Mouse (Mus musculus): ENCODE results near the gene Gcsh. TPM values are rescaled to one million over a fixed set of nuclear protein-coding genes. Genes with fewer than 3 reads are reported as not detected.

Gcsh gene
- 90.2 and 91.0 TPM in 2 replicates for polyA plus RNA-seq (2015; fragmentation: Nextera tagmentation; extraction: Ambion mirVana)

- H3K27me3 ChIP-seq = no peaks in the 10 kb centered on the region
- peak within 1 kb of the TSS; percentile 72 for H3K27ac ChIP-seq
- H3K9ac ChIP-seq = peak within 1 kb of the TSS; percentile 75
- H3K4me2 ChIP-seq = peak within 1 kb of the TSS; percentile 97
- peaks cover 18% of the 10 kb centered on the region for H3K36me3 ChIP-seq
- H3K4me1 ChIP-seq (replicated peaks) = peaks cover 33% of the 10 kb centered on the region
- H3K9me3 ChIP-seq (replicated peaks) = no peaks in the 10 kb centered on the region
- under 1% methylated on average over 56 of the region's 56 CpGs for WGBS (ENCODE audit: insufficient replicate concordance)
- DNase-seq = peak; percentile 98
- peak; percentile 99 for ATAC-seq (ENCODE audit: low read depth)
- peak within 1 kb of the TSS; percentile 71 for H3K4me3 ChIP-seq (replicated peaks)
Measured at GRCm38 (mm10) chr8:116993095-116993867, at the start of gene Gcsh. Gene Gcsh (minus strand): TSS chr8:116993537.

- no peak for ATAC-seq (ENCODE audit: low read depth)
- no peak overlapping the region for H3K27ac ChIP-seq
- no peak overlapping the region for H3K4me2 ChIP-seq
- H3K27me3 ChIP-seq = no peaks in the 10 kb centered on the region
- H3K4me3 ChIP-seq (replicated peaks) = no peak overlapping the region
- no peaks in the 10 kb centered on the region for H3K9me3 ChIP-seq (replicated peaks)
- 74% methylated on average over 7 of the region's 7 CpGs for WGBS (ENCODE audit: insufficient replicate concordance)
- no peak for DNase-seq
- H3K4me1 ChIP-seq (replicated peaks) = no peaks in the 10 kb centered on the region; the same call in 1 of the 2 replicates
- H3K36me3 ChIP-seq = no peaks in the 10 kb centered on the region
- no peak overlapping the region for H3K9ac ChIP-seq
Measured at GRCm38 (mm10) chr8:117039843-117040242, 46.5 kb upstream of the Gcsh start.

GRCm38 (mm10) chr8:117037374-117037935 is 44.1 kb upstream of the Gcsh start:
- H3K27ac ChIP-seq = no peak overlapping the region
- no peak overlapping the region for H3K9ac ChIP-seq
- H3K4me2 ChIP-seq = no peak overlapping the region
- WGBS (ENCODE audit: insufficient replicate concordance) = 68% methylated on average over 7 of the region's 7 CpGs
- H3K9me3 ChIP-seq (replicated peaks) = no peaks in the 10 kb centered on the region
- H3K27me3 ChIP-seq = no peaks in the 10 kb centered on the region
- H3K36me3 ChIP-seq = no peaks in the 10 kb centered on the region
- no peak overlapping the region for H3K4me3 ChIP-seq (replicated peaks)
- DNase-seq = no peak
- H3K4me1 ChIP-seq (replicated peaks) = no peaks in the 10 kb centered on the region; the same call in 1 of the 2 replicates
- ATAC-seq (ENCODE audit: low read depth) = no peak

GRCm38 (mm10) chr8:117033393-117033792 is 40.1 kb upstream of the Gcsh start:
- no peak overlapping the region for H3K9ac ChIP-seq
- no peak for ATAC-seq (ENCODE audit: low read depth)
- H3K4me3 ChIP-seq (replicated peaks) = no peak overlapping the region
- H3K9me3 ChIP-seq (replicated peaks) = no peaks in the 10 kb centered on the region
- no peak overlapping the region for H3K4me2 ChIP-seq
- no peak for DNase-seq
- H3K27ac ChIP-seq = no peak overlapping the region
- no peaks in the 10 kb centered on the region for H3K36me3 ChIP-seq
- H3K4me1 ChIP-seq (replicated peaks) = peaks cover 7% of the 10 kb centered on the region
- 28% methylated on average over 3 of the region's 3 CpGs for WGBS (ENCODE audit: insufficient replicate concordance)
- H3K27me3 ChIP-seq = no peaks in the 10 kb centered on the region

DNA sequence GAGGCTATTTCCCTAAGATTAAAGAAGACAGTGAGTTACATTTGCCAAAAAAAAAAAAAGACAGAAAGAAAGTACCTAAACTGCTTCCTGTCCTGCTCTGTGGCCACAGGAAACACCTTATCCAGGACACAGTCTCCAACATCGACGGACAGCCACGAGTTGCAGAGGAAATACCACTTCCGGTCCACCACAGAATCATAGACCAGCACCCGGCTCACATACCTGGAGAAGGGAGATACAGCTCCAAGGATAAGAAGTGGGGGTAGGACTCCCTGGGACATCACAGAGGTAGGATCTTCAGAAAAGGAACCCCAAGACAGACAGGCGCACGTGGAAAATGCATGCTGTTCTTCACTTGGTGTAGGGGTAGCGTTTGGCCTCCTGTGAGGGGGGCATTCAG is 39.3 kb upstream of the Gcsh start:
- Histone ChIP-seq H3K27me3 (no peaks in the 10 kb centered on the region), H3K9ac (no peak overlapping the region), H3K9me3 (replicated peaks) (no peaks in the 10 kb centered on the region), H3K4me2 (no peak overlapping the region), H3K4me1 (replicated peaks) (peaks cover 7% of the 10 kb centered on the region), H3K27ac (no peak overlapping the region), H3K36me3 (no peaks in the 10 kb centered on the region), H3K4me3 (replicated peaks) (no peak overlapping the region)
- ATAC-seq (ENCODE audit: low read depth) (no peak), DNase-seq (no peak)
- 26% methylated on average over 8 of the region's 8 CpGs for WGBS (ENCODE audit: insufficient replicate concordance)

GRCm38 (mm10) chr8:117031476-117031875 is 38.1 kb upstream of the Gcsh start:
- ATAC-seq (ENCODE audit: low read depth) = no peak

GRCm38 (mm10) chr8:117028686-117029085 is 35.3 kb upstream of the Gcsh start:
- Histone ChIP-seq H3K27ac (no peak overlapping the region), H3K4me2 (no peak overlapping the region), H3K36me3 (no peaks in the 10 kb centered on the region), H3K9me3 (replicated peaks) (no peaks in the 10 kb centered on the region), H3K27me3 (no peaks in the 10 kb centered on the region), H3K4me1 (replicated peaks) (peaks cover 7% of the 10 kb centered on the region), H3K4me3 (replicated peaks) (no peak overlapping the region), H3K9ac (no peak overlapping the region)
- WGBS (ENCODE audit: insufficient replicate concordance) = 86% methylated on average over 10 of the region's 10 CpGs
- DNase-seq (no peak), ATAC-seq (ENCODE audit: low read depth) (no peak)

More at GRCm38 (mm10) chr8:117031476-117031875, 38.1 kb upstream of the Gcsh start:
- WGBS (ENCODE audit: insufficient replicate concordance) = 45% methylated on average over 6 of the region's 6 CpGs
- no peak for DNase-seq
- Histone ChIP-seq H3K4me1 (replicated peaks) (peaks cover 7% of the 10 kb centered on the region), H3K27ac (no peak overlapping the region), H3K36me3 (no peaks in the 10 kb centered on the region), H3K9ac (no peak overlapping the region), H3K4me2 (no peak overlapping the region), H3K27me3 (no peaks in the 10 kb centered on the region), H3K9me3 (replicated peaks) (no peaks in the 10 kb centered on the region), H3K4me3 (replicated peaks) (no peak overlapping the region)

DNA sequence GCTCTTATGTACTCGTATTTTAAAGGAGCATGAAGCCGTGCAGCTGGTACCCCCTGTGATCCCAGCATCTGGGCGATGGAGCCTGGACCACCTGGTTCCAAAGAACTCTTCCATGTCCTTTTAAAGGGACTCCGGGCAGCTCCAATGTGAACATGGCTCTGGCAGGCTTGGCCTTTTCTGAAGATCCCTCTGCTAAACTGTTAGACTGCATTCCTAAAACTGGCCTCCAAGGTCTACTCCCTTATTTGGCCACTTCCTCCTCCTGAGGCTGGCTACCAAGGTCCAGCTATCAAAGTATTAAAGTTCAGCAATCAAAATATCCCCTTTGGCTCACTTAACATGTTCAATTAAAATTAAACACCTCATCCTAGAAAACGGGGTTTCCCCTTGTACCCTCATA is 34.3 kb upstream of the Gcsh start:
- ATAC-seq (ENCODE audit: low read depth) = no peak
- Histone ChIP-seq H3K4me2 (no peak overlapping the region), H3K27ac (no peak overlapping the region), H3K4me3 (replicated peaks) (no peak overlapping the region), H3K4me1 (replicated peaks) (peaks cover 7% of the 10 kb centered on the region), H3K27me3 (no peaks in the 10 kb centered on the region), H3K9ac (no peak overlapping the region), H3K36me3 (no peaks in the 10 kb centered on the region), H3K9me3 (replicated peaks) (no peaks in the 10 kb centered on the region)
- DNase-seq = no peak
- WGBS (ENCODE audit: insufficient replicate concordance) = 64% methylated on average over 5 of the region's 5 CpGs

GRCm38 (mm10) chr8:117022297-117022993 is 29.1 kb upstream of the Gcsh start:
- ATAC-seq (ENCODE audit: low read depth) = no peak
- no peaks in the 10 kb centered on the region for H3K9me3 ChIP-seq (replicated peaks)
- 63% methylated on average over 1 of the region's 1 CpGs for WGBS (ENCODE audit: insufficient replicate concordance)
- no peaks in the 10 kb centered on the region for H3K4me1 ChIP-seq (replicated peaks)
- H3K4me3 ChIP-seq (replicated peaks) = no peak overlapping the region
- H3K27ac ChIP-seq = no peak overlapping the region
- no peak for DNase-seq
- no peak overlapping the region for H3K9ac ChIP-seq
- no peaks in the 10 kb centered on the region for H3K27me3 ChIP-seq
- no peaks in the 10 kb centered on the region for H3K36me3 ChIP-seq
- no peak overlapping the region for H3K4me2 ChIP-seq

GRCm38 (mm10) chr8:117019323-117020275 is 26.3 kb upstream of the Gcsh start:
- Histone ChIP-seq H3K27ac (no peak overlapping the region), H3K27me3 (no peaks in the 10 kb centered on the region), H3K36me3 (no peaks in the 10 kb centered on the region), H3K9ac (no peak overlapping the region), H3K4me3 (replicated peaks) (no peak overlapping the region), H3K9me3 (replicated peaks) (no peaks in the 10 kb centered on the region), H3K4me1 (replicated peaks) (no peaks in the 10 kb centered on the region), H3K4me2 (no peak overlapping the region)
- DNase-seq (no peak), ATAC-seq (ENCODE audit: low read depth) (no peak)
- WGBS (ENCODE audit: insufficient replicate concordance) = 73% methylated on average over 18 of the region's 18 CpGs

GRCm38 (mm10) chr8:117017896-117018295 is 24.6 kb upstream of the Gcsh start:
- 78% methylated on average over 4 of the region's 4 CpGs for WGBS (ENCODE audit: insufficient replicate concordance)
- Histone ChIP-seq H3K4me2 (no peak overlapping the region), H3K27ac (no peak overlapping the region), H3K4me1 (replicated peaks) (no peaks in the 10 kb centered on the region), H3K9ac (no peak overlapping the region), H3K36me3 (no peaks in the 10 kb centered on the region), H3K4me3 (replicated peaks) (no peak overlapping the region), H3K9me3 (replicated peaks) (no peaks in the 10 kb centered on the region), H3K27me3 (no peaks in the 10 kb centered on the region)
- ATAC-seq (ENCODE audit: low read depth) (no peak), DNase-seq (no peak)

All from liver, embryonic 13.5 days (tissue).